Mouse (Mus musculus): Measurements from ENCODE around the gene Tmem184c. TPM values are rescaled to one million over a fixed set of nuclear protein-coding genes. Genes with fewer than 3 reads are reported as not detected.

Tmem184c gene
- 61.0 and 62.9 TPM in 2 replicates for polyA plus RNA-seq (2014; fragmentation: Nextera tagmentation; extraction: Ambion mirVana)

- H3K4me1 ChIP-seq (replicated peaks; ENCODE audit: control insufficient read depth, insufficient read depth, low read length), result no peaks in the 10 kb centered on the region
- peak within 1 kb of the TSS; percentile 67 for H3K4me3 ChIP-seq (ENCODE audit: low read depth, low read length)
- DNase-seq (ENCODE audit: low spot score) (peak; percentile 99), ATAC-seq (ENCODE audit: low FRiP score) (peak; percentile 98)
- peak within 1 kb of the TSS; percentile 71 for H3K9ac ChIP-seq (ENCODE audit: low read depth, low read length)
- no peaks in the 10 kb centered on the region for H3K27me3 ChIP-seq (ENCODE audit: control insufficient read depth, insufficient read depth, low read length)
- peak within 1 kb of the TSS; percentile 65; the same call in 1 of the 2 replicates for H3K27ac ChIP-seq (ENCODE audit: low read depth, low read length)
- no peaks in the 10 kb centered on the region for H3K9me3 ChIP-seq (ENCODE audit: control insufficient read depth, low read length)
- H3K36me3 ChIP-seq (ENCODE audit: control insufficient read depth, insufficient read depth, low read length), result no peaks in the 10 kb centered on the region
- H3K4me2 ChIP-seq (replicated peaks; ENCODE audit: low read depth, low read length), result peak within 1 kb of the TSS; percentile 46
- WGBS, result under 1% methylated on average over 36 of the region's 36 CpGs
These were observed at the start of gene Tmem184c for GRCm38 (mm10) chr8:77610374-77610969. Gene Tmem184c (minus strand): TSS chr8:77610698.

GRCm38 (mm10) chr8:77659534-77660080, 49.1 kb upstream of the Tmem184c start:
- 84% methylated on average over 4 of the region's 4 CpGs for WGBS
- no peak overlapping the region for H3K4me3 ChIP-seq (ENCODE audit: low read depth, low read length)
- H3K27me3 ChIP-seq (ENCODE audit: control insufficient read depth, insufficient read depth, low read length), result no peaks in the 10 kb centered on the region
- no peak overlapping the region for H3K9ac ChIP-seq (ENCODE audit: low read depth, low read length)
- ATAC-seq (ENCODE audit: low FRiP score) (no peak), DNase-seq (ENCODE audit: low spot score) (no peak)
- H3K4me1 ChIP-seq (replicated peaks; ENCODE audit: control insufficient read depth, insufficient read depth, low read length), result no peaks in the 10 kb centered on the region
- H3K4me2 ChIP-seq (replicated peaks; ENCODE audit: low read depth, low read length), result no peak overlapping the region
- H3K27ac ChIP-seq (ENCODE audit: low read depth, low read length), result no peak overlapping the region
- no peaks in the 10 kb centered on the region for H3K36me3 ChIP-seq (ENCODE audit: control insufficient read depth, insufficient read depth, low read length)
- no peaks in the 10 kb centered on the region for H3K9me3 ChIP-seq (ENCODE audit: control insufficient read depth, low read length)

GRCm38 (mm10) chr8:77658356-77658755, 47.9 kb upstream of the Tmem184c start:
- 76% methylated on average over 3 of the region's 3 CpGs for WGBS
- no peaks in the 10 kb centered on the region for H3K27me3 ChIP-seq (ENCODE audit: control insufficient read depth, insufficient read depth, low read length)
- no peaks in the 10 kb centered on the region for H3K36me3 ChIP-seq (ENCODE audit: control insufficient read depth, insufficient read depth, low read length)
- ATAC-seq (ENCODE audit: low FRiP score), result no peak
- no peak overlapping the region for H3K4me3 ChIP-seq (ENCODE audit: low read depth, low read length)
- H3K4me2 ChIP-seq (replicated peaks; ENCODE audit: low read depth, low read length), result no peak overlapping the region
- no peaks in the 10 kb centered on the region for H3K9me3 ChIP-seq (ENCODE audit: control insufficient read depth, low read length)
- H3K27ac ChIP-seq (ENCODE audit: low read depth, low read length), result no peak overlapping the region
- no peak for DNase-seq (ENCODE audit: low spot score)
- no peaks in the 10 kb centered on the region for H3K4me1 ChIP-seq (replicated peaks; ENCODE audit: control insufficient read depth, insufficient read depth, low read length)
- H3K9ac ChIP-seq (ENCODE audit: low read depth, low read length), result no peak overlapping the region

GRCm38 (mm10) chr8:77650646-77651190, 40.2 kb upstream of the Tmem184c start:
- Histone ChIP-seq H3K27me3 (ENCODE audit: control insufficient read depth, insufficient read depth, low read length) (no peaks in the 10 kb centered on the region), H3K4me2 (replicated peaks; ENCODE audit: low read depth, low read length) (no peak overlapping the region), H3K36me3 (ENCODE audit: control insufficient read depth, insufficient read depth, low read length) (no peaks in the 10 kb centered on the region), H3K4me1 (replicated peaks; ENCODE audit: control insufficient read depth, insufficient read depth, low read length) (no peaks in the 10 kb centered on the region), H3K4me3 (ENCODE audit: low read depth, low read length) (no peak overlapping the region), H3K9me3 (ENCODE audit: control insufficient read depth, low read length) (no peaks in the 10 kb centered on the region), H3K27ac (ENCODE audit: low read depth, low read length) (no peak overlapping the region), H3K9ac (ENCODE audit: low read depth, low read length) (no peak overlapping the region)
- 50% methylated on average over 1 of the region's 1 CpGs for WGBS
- peak; percentile 10 for DNase-seq (ENCODE audit: low spot score)
- no peak for ATAC-seq (ENCODE audit: low FRiP score)

GRCm38 (mm10) chr8:77640093-77640839, 29.8 kb upstream of the Tmem184c start:
- Histone ChIP-seq H3K9me3 (ENCODE audit: control insufficient read depth, low read length) (no peaks in the 10 kb centered on the region), H3K27ac (ENCODE audit: low read depth, low read length) (no peak overlapping the region), H3K4me1 (replicated peaks; ENCODE audit: control insufficient read depth, insufficient read depth, low read length) (no peaks in the 10 kb centered on the region), H3K4me3 (ENCODE audit: low read depth, low read length) (no peak overlapping the region), H3K4me2 (replicated peaks; ENCODE audit: low read depth, low read length) (no peak overlapping the region), H3K27me3 (ENCODE audit: control insufficient read depth, insufficient read depth, low read length) (no peaks in the 10 kb centered on the region), H3K9ac (ENCODE audit: low read depth, low read length) (no peak overlapping the region), H3K36me3 (ENCODE audit: control insufficient read depth, insufficient read depth, low read length) (no peaks in the 10 kb centered on the region)
- WGBS, result 74% methylated on average over 5 of the region's 5 CpGs
- ATAC-seq (ENCODE audit: low FRiP score) (no peak), DNase-seq (ENCODE audit: low spot score) (no peak)

- no peaks in the 10 kb centered on the region for H3K4me1 ChIP-seq (replicated peaks; ENCODE audit: control insufficient read depth, insufficient read depth, low read length)
- ATAC-seq (ENCODE audit: low FRiP score) (no peak), DNase-seq (ENCODE audit: low spot score) (no peak)
- no peak overlapping the region for H3K9ac ChIP-seq (ENCODE audit: low read depth, low read length)
- no peaks in the 10 kb centered on the region for H3K9me3 ChIP-seq (ENCODE audit: control insufficient read depth, low read length)
- no peaks in the 10 kb centered on the region for H3K36me3 ChIP-seq (ENCODE audit: control insufficient read depth, insufficient read depth, low read length)
- H3K27ac ChIP-seq (ENCODE audit: low read depth, low read length), result no peak overlapping the region
- H3K4me2 ChIP-seq (replicated peaks; ENCODE audit: low read depth, low read length), result no peak overlapping the region
- no peak overlapping the region for H3K4me3 ChIP-seq (ENCODE audit: low read depth, low read length)
- no peaks in the 10 kb centered on the region for H3K27me3 ChIP-seq (ENCODE audit: control insufficient read depth, insufficient read depth, low read length)
- 87% methylated on average over 3 of the region's 3 CpGs for WGBS
These were observed 27.1 kb upstream of the Tmem184c start for GRCm38 (mm10) chr8:77637593-77637992.

- Histone ChIP-seq H3K9me3 (ENCODE audit: control insufficient read depth, low read length) (no peaks in the 10 kb centered on the region), H3K4me3 (ENCODE audit: low read depth, low read length) (no peak overlapping the region), H3K4me2 (replicated peaks; ENCODE audit: low read depth, low read length) (no peak overlapping the region), H3K36me3 (ENCODE audit: control insufficient read depth, insufficient read depth, low read length) (no peaks in the 10 kb centered on the region), H3K27ac (ENCODE audit: low read depth, low read length) (no peak overlapping the region), H3K9ac (ENCODE audit: low read depth, low read length) (no peak overlapping the region), H3K27me3 (ENCODE audit: control insufficient read depth, insufficient read depth, low read length) (no peaks in the 10 kb centered on the region), H3K4me1 (replicated peaks; ENCODE audit: control insufficient read depth, insufficient read depth, low read length) (no peaks in the 10 kb centered on the region)
- ATAC-seq (ENCODE audit: low FRiP score) (no peak), DNase-seq (ENCODE audit: low spot score) (no peak)
- WGBS, result 76% methylated on average over 5 of the region's 5 CpGs
These were observed 23.5 kb upstream of the Tmem184c start for GRCm38 (mm10) chr8:77634035-77634434.

GRCm38 (mm10) chr8:77633211-77633610, 22.7 kb upstream of the Tmem184c start:
- no peaks in the 10 kb centered on the region for H3K9me3 ChIP-seq (ENCODE audit: control insufficient read depth, low read length)
- H3K27me3 ChIP-seq (ENCODE audit: control insufficient read depth, insufficient read depth, low read length), result no peaks in the 10 kb centered on the region
- no peak overlapping the region for H3K9ac ChIP-seq (ENCODE audit: low read depth, low read length)
- no peak overlapping the region for H3K4me3 ChIP-seq (ENCODE audit: low read depth, low read length)
- H3K27ac ChIP-seq (ENCODE audit: low read depth, low read length), result no peak overlapping the region
- ATAC-seq (ENCODE audit: low FRiP score) (no peak), DNase-seq (ENCODE audit: low spot score) (no peak)
- H3K4me1 ChIP-seq (replicated peaks; ENCODE audit: control insufficient read depth, insufficient read depth, low read length), result no peaks in the 10 kb centered on the region
- H3K4me2 ChIP-seq (replicated peaks; ENCODE audit: low read depth, low read length), result no peak overlapping the region
- WGBS, result 86% methylated on average over 2 of the region's 2 CpGs
- no peaks in the 10 kb centered on the region for H3K36me3 ChIP-seq (ENCODE audit: control insufficient read depth, insufficient read depth, low read length)

All from hindbrain, embryonic 11.5 days (tissue).